Mouse (Mus musculus): ENCODE data around the gene Gm42417. TPM values are rescaled to one million over a fixed set of nuclear protein-coding genes. Genes with fewer than 3 reads are reported as not detected.

Gm42417 gene
- total RNA-seq, 4 experiments from 2014 or later: 926 to 1,454 (median 1,403) TPM

- no peak for DNase-seq (ENCODE audit: low spot score in 2 of 2)
These were observed 17.0 kb downstream of the Gm42417 start for GRCm38 (mm10) chr1:36522210-36522609.

- DNase-seq (ENCODE audit: low spot score in 2 of 2): no peak
These were observed 19.6 kb downstream of the Gm42417 start for GRCm38 (mm10) chr1:36519626-36520025.

GRCm38 (mm10) chr1:36518259-36518658, 21.0 kb downstream of the Gm42417 start:
- DNase-seq (ENCODE audit: low spot score in 2 of 2): no peak

- DNase-seq (ENCODE audit: low spot score in 2 of 2): no peak
These were observed 25.5 kb downstream of the Gm42417 start for GRCm38 (mm10) chr1:36513718-36514117.

- DNase-seq (ENCODE audit: low spot score in 2 of 2): no peak
These were observed 25.9 kb downstream of the Gm42417 start for GRCm38 (mm10) chr1:36513310-36513709.

- DNase-seq (ENCODE audit: low spot score in 2 of 2): no peak
These were observed 26.3 kb downstream of the Gm42417 start for GRCm38 (mm10) chr1:36512966-36513280.

- DNase-seq (ENCODE audit: low spot score in 2 of 2): peak; percentile 45 to 63
These were observed 26.9 kb downstream of the Gm42417 start for GRCm38 (mm10) chr1:36512089-36512965.

- DNase-seq (ENCODE audit: low spot score in 2 of 2): peak; percentile 99
These were observed 27.8 kb downstream of the Gm42417 start, which contains the start of gene Cnnm3 for GRCm38 (mm10) chr1:36511289-36512021. TSS of gene Cnnm3 (plus strand) at chr1:36511867.

- DNase-seq (ENCODE audit: low spot score in 2 of 2): no peak
These were observed 31.0 kb downstream of the Gm42417 start for GRCm38 (mm10) chr1:36508238-36508637.

GRCm38 (mm10) chr1:36501261-36501660, 38.0 kb downstream of the Gm42417 start:
- DNase-seq (ENCODE audit: low spot score in 2 of 2): peak; percentile 53 to 61

- no peak for DNase-seq (ENCODE audit: low spot score in 2 of 2)
These were observed 41.9 kb downstream of the Gm42417 start for GRCm38 (mm10) chr1:36497312-36497711.

- no peak for DNase-seq (ENCODE audit: low spot score in 2 of 2)
These were observed 42.5 kb downstream of the Gm42417 start for GRCm38 (mm10) chr1:36496719-36497118.

- no peak for DNase-seq (ENCODE audit: low spot score in 2 of 2)
These were observed 45.9 kb downstream of the Gm42417 start for GRCm38 (mm10) chr1:36493299-36493698.

- DNase-seq (ENCODE audit: low spot score in 2 of 2): peak; percentile 45 to 62
These were observed 46.7 kb downstream of the Gm42417 start for GRCm38 (mm10) chr1:36492416-36493139.

GRCm38 (mm10) chr1:36489661-36490060, 49.6 kb downstream of the Gm42417 start:
- DNase-seq (ENCODE audit: low spot score in 2 of 2): no peak

- DNase-seq (ENCODE audit: low spot score in 2 of 2): no peak
These were observed 52.1 kb downstream of the Gm42417 start for GRCm38 (mm10) chr1:36487111-36487510.

- no peak for DNase-seq (ENCODE audit: low spot score in 2 of 2)
These were observed 54.1 kb downstream of the Gm42417 start for GRCm38 (mm10) chr1:36485080-36485479.

- no peak for DNase-seq (ENCODE audit: low spot score in 2 of 2)
These were observed 55.4 kb downstream of the Gm42417 start for GRCm38 (mm10) chr1:36483825-36484224.
